Mouse (Mus musculus) hindbrain, embryonic 11.5 days (tissue): ENCODE results near the gene Ccl17. TPM values are rescaled to one million over a fixed set of nuclear protein-coding genes. Genes with fewer than 3 reads are reported as not detected.
"Not testable (repeated sequence)": the region's sequence is repeated elsewhere in the genome, so short reads cannot be mapped to it uniquely, and the experiment has no call there.

ENCODE experiments used
- ATAC-seq: fragments of 200-750 bp; cut with Nextera tagmentation; 2 replicates; pipeline ENCODE4 v1.8.0; 2017; ENCODE audit warnings: mild to moderate bottlenecking, moderate TSS enrichment, moderate library complexity; ENCODE audit not compliant: low FRiP score
- DNase-seq: peaks from one replicate; pipeline ENCODE4 v3.0.0-alpha.2; 2015; ENCODE audit warnings: low spot score
- H3K27ac ChIP-seq: fragments of 300-500 bp; sonication (generic); 2 replicates; pipeline ENCODE4 v1.5.1; 2014; ENCODE audit warnings: mild to moderate bottlenecking, low read depth, low read length
- H3K27me3 ChIP-seq: fragments of 300-500 bp; sonication (generic); 2 replicates; pipeline ENCODE4 v1.6.1; 2014; ENCODE audit warnings: mild to moderate bottlenecking, low read length, moderate library complexity, mixed read lengths; ENCODE audit not compliant: control insufficient read depth, insufficient read depth
- H3K36me3 ChIP-seq: fragments of 300-500 bp; sonication (generic); 2 replicates; pipeline ENCODE4 v1.6.1; 2014; ENCODE audit warnings: mild to moderate bottlenecking, low read length, moderate library complexity, mixed read lengths; ENCODE audit not compliant: control insufficient read depth, insufficient read depth
- H3K4me1 ChIP-seq: fragments of 300-500 bp; sonication (generic); replicated peaks from 2 replicates; pipeline ENCODE4 v1.6.1; 2014; ENCODE audit warnings: low read length, mixed read lengths; ENCODE audit not compliant: control insufficient read depth, insufficient read depth
- H3K4me2 ChIP-seq: fragments of 300-500 bp; sonication (generic); replicated peaks from 2 replicates; pipeline ENCODE4 v1.6.1; 2014; ENCODE audit warnings: mild to moderate bottlenecking, low read depth, low read length
- H3K4me3 ChIP-seq: fragments of 300-500 bp; sonication (generic); 2 replicates; pipeline ENCODE4 v1.5.1; 2014; ENCODE audit warnings: low read depth, low read length
- H3K9ac ChIP-seq: fragments of 300-500 bp; sonication (generic); 2 replicates; pipeline ENCODE4 v1.6.1; 2014; ENCODE audit warnings: low read depth, low read length
- H3K9me3 ChIP-seq: fragments of 300-500 bp; sonication (generic); 2 replicates; pipeline ENCODE4 v1.6.1; 2016; ENCODE audit warnings: low read length; ENCODE audit not compliant: control insufficient read depth
- WGBS: fragments of 180-500 bp; shearing (Covaris S2); extraction: QIAGEN DNeasy Blood & Tissue Kit; methylation state at CpG from one replicate; pipeline ENCODE4 v1.1.7; 2014; 5-methylcytosine and 5-hydroxymethylcytosine counted together
- polyA plus RNA-seq: library from polyadenylated mRNA; unstranded; fragments of >200 nt; fragmentation: Nextera tagmentation; extraction: Ambion mirVana; gene quantifications from 2 replicates; pipeline ENCODE4 v1.2.1, GENCODE M21; 2014

Ccl17 gene
- polyA plus RNA-seq, 1 experiment from 2014 or later: not detected

DNA sequence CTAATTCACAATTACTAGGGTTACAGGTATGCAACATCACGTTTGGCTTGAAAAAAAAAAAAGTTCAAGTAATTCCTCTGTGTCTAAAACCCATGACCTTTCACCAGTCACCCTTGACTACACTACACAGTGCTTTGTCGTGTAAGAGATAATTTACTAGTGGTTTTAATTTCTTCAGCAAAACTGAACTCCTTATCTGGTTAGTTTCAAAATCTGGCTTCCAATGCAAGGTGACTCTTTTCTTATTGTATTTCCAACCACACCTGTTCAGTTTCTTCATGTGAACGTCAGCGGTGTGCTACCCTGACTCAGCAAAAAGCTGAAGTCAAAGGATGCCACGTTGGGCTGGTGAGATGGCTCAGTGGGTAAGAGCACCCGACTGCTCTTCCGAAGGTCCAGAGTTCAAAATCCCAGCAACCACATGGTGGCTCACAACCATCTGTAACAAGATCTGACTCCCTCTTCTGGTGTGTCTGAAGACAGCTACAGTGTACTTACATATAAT is 23.7 kb downstream of the Ccl17 start:
- 88% methylated on average over 7 of the region's 7 CpGs for WGBS
- H3K36me3 ChIP-seq: not testable (repeated sequence)

DNA sequence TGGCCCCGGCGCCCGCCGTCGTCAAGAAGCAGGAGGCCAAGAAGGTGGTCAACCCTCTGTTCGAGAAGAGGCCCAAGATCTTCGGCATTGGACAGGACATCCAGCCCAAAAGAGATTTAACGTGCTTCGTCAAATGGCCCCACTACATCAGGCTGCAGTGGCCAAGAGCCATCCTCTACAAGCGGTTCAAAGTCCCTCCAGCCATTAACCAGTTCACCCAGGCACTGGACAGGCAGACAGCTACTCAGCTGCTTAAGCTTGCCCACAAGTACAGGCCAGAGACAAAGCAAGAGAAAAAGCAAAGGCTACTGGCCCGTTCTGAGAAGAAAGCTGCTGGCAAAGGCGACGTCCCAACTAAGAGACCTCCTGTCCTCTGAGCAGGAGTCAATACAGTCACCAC is 25.5 kb downstream of the Ccl17 start:
- not testable (repeated sequence) for H3K27me3 ChIP-seq, H3K9me3 ChIP-seq, H3K4me2 ChIP-seq, H3K36me3 ChIP-seq, H3K9ac ChIP-seq, H3K4me1 ChIP-seq, H3K4me3 ChIP-seq, DNase-seq, ATAC-seq, H3K27ac ChIP-seq
- 95% methylated on average over 13 of the region's 13 CpGs for WGBS

More for the DNA sequence above, 23.7 kb downstream of the Ccl17 start:
- H3K4me3 ChIP-seq, H3K9me3 ChIP-seq, H3K27me3 ChIP-seq, H3K4me1 ChIP-seq, ATAC-seq, H3K27ac ChIP-seq, H3K4me2 ChIP-seq, H3K9ac ChIP-seq, DNase-seq: not testable (repeated sequence)

DNA sequence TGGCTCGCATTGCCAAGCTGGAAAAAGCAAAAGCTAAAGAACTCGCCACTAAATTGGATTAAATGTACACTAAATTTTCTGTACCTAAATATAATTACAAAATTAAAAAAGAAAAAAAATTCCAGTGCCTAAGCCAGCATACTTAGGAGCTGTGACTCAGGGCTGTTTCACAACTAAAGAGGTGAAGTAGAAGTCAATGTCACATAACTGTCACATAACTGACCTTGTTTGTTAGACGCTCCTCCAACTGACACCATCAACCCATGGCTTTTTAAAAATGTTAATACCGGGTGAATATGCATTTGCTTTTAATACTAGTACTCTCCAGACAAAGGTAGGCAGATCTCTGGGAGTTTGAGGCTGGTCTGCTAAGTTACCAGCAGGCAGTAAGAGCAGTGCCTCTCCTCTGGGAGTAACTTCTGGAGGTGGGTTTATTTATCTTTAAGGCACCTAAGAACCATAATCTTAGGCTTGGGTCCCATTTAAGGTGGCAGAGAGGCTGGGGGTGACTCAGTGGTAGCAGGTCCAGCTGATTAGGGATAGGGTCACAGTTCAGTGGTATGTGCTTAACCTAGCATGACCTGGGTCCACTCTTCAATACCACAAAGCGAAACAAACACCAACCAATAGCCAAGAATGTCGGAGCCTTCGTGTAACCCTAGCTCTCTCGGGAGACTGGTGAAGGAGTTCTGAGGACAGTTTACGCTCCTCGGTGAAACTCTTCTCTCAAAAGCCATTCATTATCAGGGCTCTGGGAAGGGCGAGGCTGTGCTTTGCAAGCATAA is 26.4 kb downstream of the Ccl17 start:
- DNase-seq: no peak
- Histone ChIP-seq H3K9me3 (no peaks in the 10 kb centered on the region), H3K27me3 (no peaks in the 10 kb centered on the region), H3K4me1 (no peaks in the 10 kb centered on the region), H3K27ac (no peak overlapping the region), H3K36me3 (0 out of 2 replicates have a peak, but pooled peaks cover 1% of the 10 kb centered on the region), H3K4me2 (peak overlapping the region; percentile 81; the same call in 1 of the 2 replicates), H3K4me3 (0 out of 2 replicates have a peak overlapping the region, but pooled peaks have one; percentile 10), H3K9ac (peak overlapping the region; percentile 2; the same call in 1 of the 2 replicates)
- 68% methylated on average over 11 of the region's 11 CpGs for WGBS
- ATAC-seq: no peak

DNA sequence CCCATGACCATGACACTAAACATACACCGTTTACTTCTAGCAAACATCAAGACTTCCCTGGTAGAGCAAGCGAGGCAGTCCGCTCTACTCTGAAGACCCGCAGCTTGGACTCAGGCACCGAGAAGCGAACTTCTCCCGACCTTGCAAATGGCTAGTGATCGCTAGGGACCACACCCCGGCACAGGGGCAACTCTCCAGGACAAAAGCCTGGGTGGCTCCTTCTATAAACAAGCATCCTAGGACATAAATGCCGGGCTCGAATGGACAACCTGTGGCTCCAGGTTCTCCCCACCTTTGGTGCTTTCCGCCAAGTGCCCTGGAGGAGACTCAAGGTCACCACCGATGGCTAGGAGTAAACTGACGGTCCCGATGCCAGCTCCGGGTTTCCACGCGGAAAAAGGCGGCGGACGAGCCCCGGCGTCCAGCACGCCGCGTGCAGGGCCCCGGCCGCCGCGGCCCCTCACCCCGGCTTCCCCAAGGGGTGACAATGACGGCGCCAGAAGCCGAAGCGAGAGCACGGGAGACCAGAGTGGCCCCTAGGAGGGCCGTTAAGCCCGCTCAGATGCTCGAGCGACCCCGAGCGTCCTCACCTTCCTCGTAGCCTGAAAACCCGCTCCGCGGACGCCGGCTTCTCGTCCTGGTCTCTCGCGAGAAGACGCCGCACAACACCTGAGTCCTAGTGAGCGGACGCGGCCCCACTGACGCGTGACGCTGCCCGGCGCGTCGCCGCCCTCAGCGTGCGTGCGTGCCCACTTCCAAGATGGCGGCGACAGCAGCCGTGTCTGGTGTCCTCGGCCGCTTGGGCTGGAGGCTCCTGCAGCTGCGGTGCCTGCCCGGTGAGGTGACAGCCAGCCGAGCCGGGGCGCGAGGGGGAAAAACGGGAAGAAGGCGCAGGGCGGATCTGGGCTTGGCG is 27.7 kb downstream of the Ccl17 start, which contains the start of the genes Coq9 and Ciapin1:
Gene Coq9 (plus strand): TSS at position 660 of the 913 bp plus-strand sequence.
Gene Ciapin1 (minus strand): TSS at position 697 of the 913 bp plus-strand sequence.
- DNase-seq (peak; percentile 97), ATAC-seq (peak; percentile 98)
- Histone ChIP-seq H3K36me3 (no peaks in the 10 kb centered on the region), H3K4me2 (peak within 1 kb of the TSS; percentile 81), H3K4me1 (no peaks in the 10 kb centered on the region), H3K9ac (peak within 1 kb of the TSS; percentile 91), H3K4me3 (peak within 1 kb of the TSS; percentile 90), H3K27me3 (no peaks in the 10 kb centered on the region), H3K9me3 (no peaks in the 10 kb centered on the region), H3K27ac (peak within 1 kb of the TSS; percentile 86)
- under 1% methylated on average over 82 of the region's 82 CpGs for WGBS

DNA sequence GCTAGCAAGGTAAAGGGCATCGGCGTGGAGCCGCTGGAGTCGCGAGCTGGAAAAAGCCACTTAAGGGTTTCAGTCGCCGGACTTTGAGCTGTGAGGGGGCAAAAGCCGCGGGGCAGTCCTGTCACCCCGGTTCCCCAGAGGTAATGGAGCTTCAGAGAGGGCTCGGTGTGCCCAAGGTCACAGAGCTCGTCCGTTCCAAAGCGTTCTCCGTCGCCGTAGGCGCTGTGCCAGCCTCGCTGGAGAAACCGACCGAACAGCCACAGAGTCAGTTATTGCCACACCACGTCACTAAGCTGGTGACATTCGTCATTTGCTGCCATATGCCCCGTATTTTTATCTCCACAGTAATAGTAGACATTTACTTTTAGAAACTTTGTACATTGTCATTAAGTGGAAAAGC is 28.3 kb downstream of the Ccl17 start:
- Histone ChIP-seq H3K27me3 (no peaks in the 10 kb centered on the region), H3K27ac (peak overlapping the region; percentile 86), H3K4me2 (peak overlapping the region; percentile 51), H3K4me3 (peak overlapping the region; percentile 90), H3K4me1 (no peaks in the 10 kb centered on the region), H3K36me3 (no peaks in the 10 kb centered on the region), H3K9ac (peak overlapping the region; percentile 91), H3K9me3 (no peaks in the 10 kb centered on the region)
- DNase-seq (no peak), ATAC-seq (peak; percentile 76)
- under 1% methylated on average over 24 of the region's 24 CpGs for WGBS

DNA sequence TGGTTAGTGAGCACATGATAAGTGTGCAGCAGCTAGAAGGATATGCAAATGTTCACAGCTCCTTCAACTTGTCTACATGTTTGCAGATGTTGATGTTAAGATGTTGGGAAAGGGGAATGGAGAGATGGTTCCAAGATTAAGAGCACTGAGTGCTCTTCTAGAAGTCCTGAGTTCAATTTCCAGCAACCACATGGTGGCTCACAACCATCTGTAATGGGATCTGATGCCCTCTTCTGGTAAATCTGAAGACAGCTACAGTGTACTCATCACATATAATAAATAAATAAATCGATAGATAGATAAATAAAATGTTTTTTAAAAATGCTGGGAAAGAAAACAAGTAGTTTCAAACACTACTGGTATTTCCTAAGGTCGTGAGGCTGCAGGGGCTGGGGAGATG is 30.9 kb downstream of the Ccl17 start:
- ATAC-seq: no peak
- Histone ChIP-seq H3K27ac (no peak overlapping the region), H3K4me1 (no peaks in the 10 kb centered on the region), H3K9me3 (no peaks in the 10 kb centered on the region), H3K4me2 (no peak overlapping the region), H3K9ac (no peak overlapping the region), H3K4me3 (no peak overlapping the region), H3K27me3 (no peaks in the 10 kb centered on the region), H3K36me3 (no peaks in the 10 kb centered on the region)
- WGBS: 56% methylated on average over 2 of the region's 2 CpGs
- DNase-seq: no peak

DNA sequence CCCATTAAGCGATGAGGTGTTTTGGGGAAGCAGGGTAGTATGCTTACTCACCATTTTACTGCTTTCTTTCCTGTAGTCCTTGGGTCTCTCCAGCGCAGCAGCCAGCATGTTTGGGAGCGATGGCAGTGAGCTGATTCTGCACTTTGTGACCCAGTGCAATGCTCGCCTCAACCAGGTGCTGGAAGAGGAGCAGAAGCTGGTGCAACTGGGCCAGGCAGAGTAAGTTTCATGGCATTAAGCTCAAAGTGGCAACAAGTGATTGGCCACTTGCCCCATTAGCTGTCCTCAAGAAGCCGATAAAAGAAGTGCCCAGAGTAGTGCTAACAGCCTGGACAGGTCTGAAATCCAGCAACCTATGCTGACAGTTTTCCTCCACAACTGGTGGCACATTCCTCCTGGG is 39.8 kb downstream of the Ccl17 start:
- H3K36me3 ChIP-seq: peaks cover 4% of the 10 kb centered on the region; the same call in 1 of the 2 replicates
- H3K27ac ChIP-seq: no peak overlapping the region
- H3K9ac ChIP-seq: no peak overlapping the region
- 92% methylated on average over 5 of the region's 5 CpGs for WGBS
- H3K9me3 ChIP-seq: no peaks in the 10 kb centered on the region
- no peak overlapping the region for H3K4me2 ChIP-seq
- no peak for ATAC-seq
- H3K4me1 ChIP-seq: no peaks in the 10 kb centered on the region
- no peaks in the 10 kb centered on the region for H3K27me3 ChIP-seq
- no peak overlapping the region for H3K4me3 ChIP-seq
- DNase-seq: no peak

DNA sequence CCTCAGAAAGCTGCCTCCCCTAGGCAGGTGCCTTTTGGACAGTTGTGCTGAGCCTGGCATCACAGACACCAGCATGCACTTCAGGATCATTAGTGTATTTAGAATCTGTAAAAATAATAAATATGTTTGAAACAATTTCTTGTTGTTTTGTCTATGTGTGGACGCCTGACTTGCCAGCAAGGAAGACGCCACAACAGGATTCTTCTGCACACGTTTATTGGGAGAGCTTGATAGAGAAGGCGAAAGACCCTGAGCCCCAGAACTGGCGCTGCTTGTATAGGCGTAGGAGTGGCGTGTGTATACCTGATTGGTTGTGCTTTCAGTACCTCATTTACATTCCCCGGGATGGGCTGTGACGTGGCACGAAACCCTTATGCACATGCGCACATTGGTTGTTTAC is 44.5 kb downstream of the Ccl17 start:
- not testable (repeated sequence) for H3K36me3 ChIP-seq, H3K4me2 ChIP-seq, H3K9ac ChIP-seq, ATAC-seq, H3K4me1 ChIP-seq, DNase-seq, H3K27ac ChIP-seq, H3K4me3 ChIP-seq, H3K27me3 ChIP-seq, H3K9me3 ChIP-seq
- WGBS: 92% methylated on average over 11 of the region's 11 CpGs
